Mouse (Mus musculus): ENCODE measurements at regions not wholly inside any gene's neighbourhood (a gene's known extent, or its start where the extent isn't known, plus 50 kb on each side); places are given as distances from the start of the nearest gene placed in this dataset.

DNA sequence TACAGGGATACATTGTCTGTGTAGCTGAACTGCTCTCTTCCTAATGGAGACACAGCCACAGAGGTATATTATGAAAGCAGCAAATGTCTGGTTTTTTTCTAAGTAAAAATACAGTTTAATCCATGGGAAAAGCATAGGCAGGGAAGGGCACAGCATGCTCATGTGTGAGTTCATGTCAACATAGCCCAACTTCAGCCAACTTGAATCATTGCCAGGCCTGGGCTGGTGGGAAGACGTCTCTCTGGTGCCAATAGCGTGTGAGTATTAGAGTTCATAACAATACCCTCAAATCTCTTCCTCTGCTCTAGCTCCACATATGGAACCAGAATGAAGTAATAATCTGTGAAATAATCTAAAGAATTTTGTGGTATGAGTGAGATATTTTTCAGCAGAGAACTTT, 257.2 kb downstream of the Cd109 start:
- Histone ChIP-seq H3K4me3 (ENCODE audit: low read depth, low read length) (no peak overlapping the region), H3K27me3 (ENCODE audit: control insufficient read depth, insufficient read depth, low read length, poor library complexity, severe bottlenecking) (no peaks in the 10 kb centered on the region), H3K36me3 (ENCODE audit: control insufficient read depth, insufficient read depth, low read length, poor library complexity, severe bottlenecking) (no peaks in the 10 kb centered on the region), H3K27ac (ENCODE audit: insufficient read depth, low read length) (no peak overlapping the region), H3K9me3 (replicated peaks; ENCODE audit: control insufficient read depth, insufficient read depth, low read length, poor library complexity, severe bottlenecking) (no peaks in the 10 kb centered on the region), H3K9ac (ENCODE audit: low read depth, poor library complexity, severe bottlenecking) (no peak overlapping the region), H3K4me1 (ENCODE audit: control insufficient read depth, insufficient read depth, low read length) (no peaks in the 10 kb centered on the region)
- TF ChIP-seq CTCF (IDR thresholded peaks at IDR 0.05; ENCODE audit: low read depth, low read length): no peak
- no peak for TF ChIP-seq POLR2A (IDR thresholded peaks at IDR 0.05; ENCODE audit: insufficient read depth, low read length)
- TF ChIP-seq EP300 (IDR thresholded peaks at IDR 0.05; ENCODE audit: insufficient read depth, low read depth, low read length): no peak

GRCm38 (mm10) chr9:78879955-78880642, 264.8 kb downstream of the Cd109 start:
- Histone ChIP-seq H3K36me3 (ENCODE audit: control insufficient read depth, insufficient read depth, low read length, poor library complexity, severe bottlenecking) (no peaks in the 10 kb centered on the region), H3K4me1 (ENCODE audit: control insufficient read depth, insufficient read depth, low read length) (no peaks in the 10 kb centered on the region), H3K9ac (ENCODE audit: low read depth, poor library complexity, severe bottlenecking) (no peak overlapping the region), H3K27me3 (ENCODE audit: control insufficient read depth, insufficient read depth, low read length, poor library complexity, severe bottlenecking) (no peaks in the 10 kb centered on the region), H3K4me3 (ENCODE audit: low read depth, low read length) (no peak overlapping the region), H3K27ac (ENCODE audit: insufficient read depth, low read length) (no peak overlapping the region), H3K9me3 (replicated peaks; ENCODE audit: control insufficient read depth, insufficient read depth, low read length, poor library complexity, severe bottlenecking) (no peaks in the 10 kb centered on the region)
- TF ChIP-seq POLR2A (IDR thresholded peaks at IDR 0.05; ENCODE audit: insufficient read depth, low read length) (no peak), EP300 (IDR thresholded peaks at IDR 0.05; ENCODE audit: insufficient read depth, low read depth, low read length) (no peak), CTCF (IDR thresholded peaks at IDR 0.05; ENCODE audit: low read depth, low read length) (no peak)

DNA sequence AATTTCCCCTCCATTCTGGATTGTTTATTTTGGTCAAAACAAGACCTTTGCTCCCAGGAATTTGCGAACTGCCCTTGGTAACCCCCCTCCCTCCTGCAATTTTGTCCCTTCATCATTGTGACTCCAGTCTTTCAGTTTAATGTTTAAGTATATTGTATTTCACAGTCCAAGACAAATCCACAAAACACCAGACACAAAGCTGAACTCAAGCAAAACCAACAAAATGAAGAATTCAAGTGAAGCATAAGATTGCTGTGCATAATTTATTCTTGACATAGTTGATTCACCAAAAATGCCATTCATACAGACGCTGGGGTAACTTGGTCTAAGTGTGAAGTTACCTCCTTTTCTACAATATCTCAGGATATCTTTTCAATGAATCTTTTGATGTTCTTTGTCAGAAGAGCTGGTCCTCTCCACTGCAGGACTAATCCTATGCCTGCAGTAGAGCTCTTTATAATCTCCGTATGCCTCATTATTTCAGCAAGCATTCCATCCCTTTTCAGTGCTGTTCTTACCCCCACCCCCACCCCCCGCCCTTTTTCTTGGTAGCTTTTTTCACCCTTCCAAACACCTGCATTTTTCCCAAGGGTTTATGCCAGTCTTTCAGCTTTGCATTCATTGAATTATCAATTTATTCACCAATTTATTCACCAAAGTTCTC, 265.4 kb downstream of the Cd109 start:
- no peak overlapping the region for H3K4me3 ChIP-seq (ENCODE audit: low read depth, low read length)
- no peak overlapping the region for H3K9ac ChIP-seq (ENCODE audit: low read depth, poor library complexity, severe bottlenecking)
- H3K9me3 ChIP-seq (replicated peaks; ENCODE audit: control insufficient read depth, insufficient read depth, low read length, poor library complexity, severe bottlenecking): no peaks in the 10 kb centered on the region
- H3K27me3 ChIP-seq (ENCODE audit: control insufficient read depth, insufficient read depth, low read length, poor library complexity, severe bottlenecking): no peaks in the 10 kb centered on the region
- no peak for TF ChIP-seq CTCF (IDR thresholded peaks at IDR 0.05; ENCODE audit: low read depth, low read length)
- no peak for TF ChIP-seq POLR2A (IDR thresholded peaks at IDR 0.05; ENCODE audit: insufficient read depth, low read length)
- TF ChIP-seq EP300 (IDR thresholded peaks at IDR 0.05; ENCODE audit: insufficient read depth, low read depth, low read length): no peak
- H3K36me3 ChIP-seq (ENCODE audit: control insufficient read depth, insufficient read depth, low read length, poor library complexity, severe bottlenecking): no peaks in the 10 kb centered on the region
- no peaks in the 10 kb centered on the region for H3K4me1 ChIP-seq (ENCODE audit: control insufficient read depth, insufficient read depth, low read length)
- no peak overlapping the region for H3K27ac ChIP-seq (ENCODE audit: insufficient read depth, low read length)

GRCm38 (mm10) chr9:78881307-78881790, 266.0 kb downstream of the Cd109 start:
- TF ChIP-seq EP300 (IDR thresholded peaks at IDR 0.05; ENCODE audit: insufficient read depth, low read depth, low read length) (no peak), POLR2A (IDR thresholded peaks at IDR 0.05; ENCODE audit: insufficient read depth, low read length) (no peak), CTCF (IDR thresholded peaks at IDR 0.05; ENCODE audit: low read depth, low read length) (no peak)

GRCm38 (mm10) chr9:78903211-78903610, 287.9 kb downstream of the Cd109 start:
- Histone ChIP-seq H3K4me1 (ENCODE audit: control insufficient read depth, insufficient read depth, low read length) (no peaks in the 10 kb centered on the region), H3K36me3 (ENCODE audit: control insufficient read depth, insufficient read depth, low read length, poor library complexity, severe bottlenecking) (no peaks in the 10 kb centered on the region), H3K27ac (ENCODE audit: insufficient read depth, low read length) (no peak overlapping the region), H3K9me3 (replicated peaks; ENCODE audit: control insufficient read depth, insufficient read depth, low read length, poor library complexity, severe bottlenecking) (no peaks in the 10 kb centered on the region), H3K9ac (ENCODE audit: low read depth, poor library complexity, severe bottlenecking) (no peak overlapping the region), H3K27me3 (ENCODE audit: control insufficient read depth, insufficient read depth, low read length, poor library complexity, severe bottlenecking) (no peaks in the 10 kb centered on the region), H3K4me3 (ENCODE audit: low read depth, low read length) (no peak overlapping the region)
- TF ChIP-seq CTCF (IDR thresholded peaks at IDR 0.05; ENCODE audit: low read depth, low read length) (no peak), EP300 (IDR thresholded peaks at IDR 0.05; ENCODE audit: insufficient read depth, low read depth, low read length) (no peak), POLR2A (IDR thresholded peaks at IDR 0.05; ENCODE audit: insufficient read depth, low read length) (no peak)

More at GRCm38 (mm10) chr9:78881307-78881790, 266.0 kb downstream of the Cd109 start:
- Histone ChIP-seq H3K9me3 (replicated peaks; ENCODE audit: control insufficient read depth, insufficient read depth, low read length, poor library complexity, severe bottlenecking) (no peaks in the 10 kb centered on the region), H3K36me3 (ENCODE audit: control insufficient read depth, insufficient read depth, low read length, poor library complexity, severe bottlenecking) (no peaks in the 10 kb centered on the region), H3K27ac (ENCODE audit: insufficient read depth, low read length) (no peak overlapping the region), H3K4me1 (ENCODE audit: control insufficient read depth, insufficient read depth, low read length) (no peaks in the 10 kb centered on the region), H3K4me3 (ENCODE audit: low read depth, low read length) (no peak overlapping the region), H3K27me3 (ENCODE audit: control insufficient read depth, insufficient read depth, low read length, poor library complexity, severe bottlenecking) (no peaks in the 10 kb centered on the region), H3K9ac (ENCODE audit: low read depth, poor library complexity, severe bottlenecking) (no peak overlapping the region)

DNA sequence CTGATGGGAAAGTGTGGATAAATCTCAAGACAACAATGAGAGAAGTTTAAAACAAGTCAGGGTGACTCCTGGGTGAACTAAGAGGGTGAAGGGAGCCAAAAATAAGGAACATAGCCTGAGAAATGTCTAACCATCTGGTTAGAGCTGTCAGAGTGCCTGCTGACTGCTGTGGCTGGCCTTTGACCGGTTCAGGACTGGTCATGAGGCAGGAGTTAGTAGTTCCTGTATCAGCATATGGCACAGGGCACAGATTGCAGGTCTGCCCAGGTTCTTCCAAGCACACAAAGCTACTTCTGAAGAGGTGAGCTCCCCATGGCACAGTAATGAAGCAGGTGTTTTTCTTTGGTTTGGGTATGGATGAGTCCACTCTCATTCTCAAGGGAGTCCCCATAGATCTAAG, 302.0 kb downstream of the Cd109 start:
- Histone ChIP-seq H3K27me3 (ENCODE audit: control insufficient read depth, insufficient read depth, low read length, poor library complexity, severe bottlenecking) (no peaks in the 10 kb centered on the region), H3K9ac (ENCODE audit: low read depth, poor library complexity, severe bottlenecking) (no peak overlapping the region), H3K9me3 (replicated peaks; ENCODE audit: control insufficient read depth, insufficient read depth, low read length, poor library complexity, severe bottlenecking) (no peaks in the 10 kb centered on the region), H3K27ac (ENCODE audit: insufficient read depth, low read length) (no peak overlapping the region), H3K4me1 (ENCODE audit: control insufficient read depth, insufficient read depth, low read length) (no peaks in the 10 kb centered on the region), H3K36me3 (ENCODE audit: control insufficient read depth, insufficient read depth, low read length, poor library complexity, severe bottlenecking) (no peaks in the 10 kb centered on the region), H3K4me3 (ENCODE audit: low read depth, low read length) (no peak overlapping the region)
- TF ChIP-seq CTCF (IDR thresholded peaks at IDR 0.05; ENCODE audit: low read depth, low read length) (no peak), EP300 (IDR thresholded peaks at IDR 0.05; ENCODE audit: insufficient read depth, low read depth, low read length) (no peak), POLR2A (IDR thresholded peaks at IDR 0.05; ENCODE audit: insufficient read depth, low read length) (no peak)

Data from ES-Bruce4 (cell line).